Mouse (Mus musculus): Measurements from ENCODE around the gene Rap1b. TPM values are rescaled to one million over a fixed set of nuclear protein-coding genes. Genes with fewer than 3 reads are reported as not detected.
A peak's percentile ranks its signal among the peaks of the same experiment; 100 is the strongest.

Gene Rap1b
- polyA plus RNA-seq, 1 experiment from 2014 or later = 174 TPM

DNA sequence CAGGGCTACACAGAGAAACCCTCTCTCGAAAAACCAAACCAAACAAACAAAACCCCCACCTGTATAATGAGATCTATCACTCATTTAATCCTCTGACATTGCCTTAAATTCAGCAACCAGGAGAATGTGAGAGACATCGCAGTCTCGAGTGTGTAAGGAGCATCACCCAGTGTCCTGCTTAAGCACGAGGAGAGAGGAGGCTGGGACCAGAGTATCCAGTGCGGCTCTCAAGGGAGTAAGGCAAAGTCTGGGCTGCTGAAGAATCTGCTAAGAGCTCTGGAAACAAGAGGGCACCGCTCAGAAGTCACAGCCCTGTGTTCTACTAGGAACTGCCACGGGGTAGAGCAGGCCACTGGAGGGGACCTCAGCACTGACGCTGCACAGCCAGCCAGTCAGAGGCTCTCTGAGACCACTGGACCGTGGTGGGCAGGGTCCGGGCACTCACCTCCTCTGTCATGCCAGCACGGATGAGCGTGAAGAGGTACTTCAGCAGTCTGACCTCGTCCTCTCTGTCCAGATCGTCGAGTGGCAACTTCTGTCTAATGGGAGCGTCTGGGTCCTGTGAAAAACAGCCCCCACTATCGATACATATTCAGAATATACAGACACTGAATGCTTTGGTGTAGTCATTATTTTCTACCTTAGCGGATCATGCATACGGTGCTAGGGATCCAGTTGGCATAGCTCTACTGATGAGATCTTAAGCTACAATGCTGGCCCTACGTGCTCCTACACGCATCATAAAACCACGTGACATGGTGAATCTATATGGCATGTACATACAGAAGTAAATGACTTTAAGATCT is 71.6 kb downstream of the Rap1b start:
- ATAC-seq (replicated peaks; ENCODE audit: low FRiP score, low read depth) (no peak; the same call in 1 of the 2 replicates), DNase-seq (ENCODE audit: low spot score) (no peak)
- no peak overlapping the region for H3K27ac ChIP-seq
- no peak overlapping the region for H3K9ac ChIP-seq (ENCODE audit: low read depth, low read length)
- no peak overlapping the region for H3K4me2 ChIP-seq (ENCODE audit: low read length)
- no peaks in the 10 kb centered on the region for H3K9me3 ChIP-seq (replicated peaks; ENCODE audit: low read length)
- WGBS = 88% methylated on average over 22 of the region's 22 CpGs
- TF ChIP-seq CTCF (IDR thresholded peaks at IDR 0.05; ENCODE audit: low read depth) = no peak
- no peaks in the 10 kb centered on the region for H3K4me1 ChIP-seq (replicated peaks; ENCODE audit: insufficient read depth, low read length)
- no peak overlapping the region for H3K4me3 ChIP-seq (replicated peaks; ENCODE audit: low read depth, low read length)
- H3K36me3 ChIP-seq (ENCODE audit: insufficient read depth, low read length) = peaks cover 66% of the 10 kb centered on the region; the same call in 1 of the 2 replicates
- no peaks in the 10 kb centered on the region for H3K27me3 ChIP-seq (ENCODE audit: insufficient read depth, low read length)

DNA sequence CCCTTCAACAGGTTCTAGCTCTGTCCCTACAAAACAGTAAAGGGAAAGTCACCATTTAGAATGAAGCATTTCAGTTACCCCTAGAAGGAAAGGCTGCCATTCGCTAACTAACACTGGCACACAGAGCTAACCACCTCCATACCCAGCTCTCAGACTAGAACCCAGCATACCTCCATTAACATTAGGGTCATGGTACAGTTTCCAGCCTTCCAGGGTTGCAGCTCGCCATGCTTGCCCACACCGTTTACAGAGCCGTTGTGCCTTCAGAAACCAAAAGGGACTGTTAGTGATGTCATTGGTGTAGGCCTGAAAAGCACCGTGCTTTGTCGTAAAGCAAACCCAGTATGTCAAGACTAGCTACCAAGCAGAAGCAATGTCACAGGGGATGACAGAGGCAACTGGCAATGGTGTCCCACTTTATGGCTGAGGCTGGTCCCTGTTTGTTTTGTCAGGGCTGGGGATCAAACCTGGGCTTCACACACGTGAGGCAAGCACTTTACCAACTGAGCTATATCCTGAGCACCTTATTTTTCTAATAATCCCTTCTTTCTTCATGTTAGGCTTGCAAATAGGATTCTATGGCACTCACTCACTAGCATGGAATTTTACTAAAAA is 72.6 kb downstream of the Rap1b start:
- Histone ChIP-seq H3K27me3 (ENCODE audit: insufficient read depth, low read length) (no peaks in the 10 kb centered on the region), H3K4me1 (replicated peaks; ENCODE audit: insufficient read depth, low read length) (no peaks in the 10 kb centered on the region), H3K9me3 (replicated peaks; ENCODE audit: low read length) (no peaks in the 10 kb centered on the region), H3K4me3 (replicated peaks; ENCODE audit: low read depth, low read length) (no peak overlapping the region), H3K9ac (ENCODE audit: low read depth, low read length) (no peak overlapping the region), H3K27ac (no peak overlapping the region), H3K36me3 (ENCODE audit: insufficient read depth, low read length) (peaks cover 58% of the 10 kb centered on the region; the same call in 1 of the 2 replicates), H3K4me2 (ENCODE audit: low read length) (no peak overlapping the region)
- ATAC-seq (replicated peaks; ENCODE audit: low FRiP score, low read depth) (no peak), DNase-seq (ENCODE audit: low spot score) (no peak)
- no peak for TF ChIP-seq CTCF (IDR thresholded peaks at IDR 0.05; ENCODE audit: low read depth)
- WGBS = 96% methylated on average over 7 of the region's 7 CpGs

DNA sequence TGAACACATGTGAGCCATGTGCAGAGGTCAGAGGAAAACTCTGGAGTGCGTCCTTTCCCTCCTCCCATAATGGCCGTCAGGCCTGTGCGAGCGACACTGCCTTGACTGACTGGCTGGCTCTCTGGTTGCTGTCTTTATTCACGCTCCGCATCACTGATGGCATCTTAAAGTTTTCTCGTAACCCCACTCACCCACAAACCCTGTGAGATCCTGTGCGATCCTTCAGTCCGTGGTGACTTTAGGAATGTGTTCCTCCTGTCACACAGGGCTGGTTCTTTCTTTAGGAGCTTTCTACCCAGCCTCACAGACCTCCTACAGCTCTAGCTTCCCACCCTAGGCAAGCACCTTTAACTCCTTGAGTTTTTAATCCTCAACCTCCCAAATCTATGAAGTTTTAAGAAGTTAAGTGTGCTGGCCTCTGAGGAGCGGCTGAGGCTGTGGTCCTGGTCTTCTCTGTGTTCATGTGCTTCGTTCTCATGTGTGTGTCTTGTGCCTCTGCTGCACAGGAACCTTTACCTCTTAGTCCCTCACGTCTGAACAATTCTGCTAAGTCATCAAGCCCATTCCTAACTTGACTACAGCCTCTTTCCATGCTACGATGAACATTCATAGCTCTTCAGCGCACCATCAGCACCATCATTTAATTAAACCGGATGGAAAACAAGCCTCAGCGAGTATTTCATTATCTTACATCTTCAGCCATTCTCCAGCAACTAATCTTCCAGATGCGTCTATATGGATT is 73.3 kb downstream of the Rap1b start:
- Histone ChIP-seq H3K4me1 (replicated peaks; ENCODE audit: insufficient read depth, low read length) (no peaks in the 10 kb centered on the region), H3K36me3 (ENCODE audit: insufficient read depth, low read length) (peaks cover 61% of the 10 kb centered on the region; the same call in 1 of the 2 replicates), H3K9ac (ENCODE audit: low read depth, low read length) (no peak overlapping the region), H3K27me3 (ENCODE audit: insufficient read depth, low read length) (no peaks in the 10 kb centered on the region), H3K4me2 (ENCODE audit: low read length) (no peak overlapping the region), H3K4me3 (replicated peaks; ENCODE audit: low read depth, low read length) (no peak overlapping the region), H3K27ac (no peak overlapping the region), H3K9me3 (replicated peaks; ENCODE audit: low read length) (no peaks in the 10 kb centered on the region)
- no peak for ATAC-seq (replicated peaks; ENCODE audit: low FRiP score, low read depth)
- peak; percentile 3 for DNase-seq (ENCODE audit: low spot score)
- no peak for TF ChIP-seq CTCF (IDR thresholded peaks at IDR 0.05; ENCODE audit: low read depth)
- 80% methylated on average over 17 of the region's 17 CpGs for WGBS

DNA sequence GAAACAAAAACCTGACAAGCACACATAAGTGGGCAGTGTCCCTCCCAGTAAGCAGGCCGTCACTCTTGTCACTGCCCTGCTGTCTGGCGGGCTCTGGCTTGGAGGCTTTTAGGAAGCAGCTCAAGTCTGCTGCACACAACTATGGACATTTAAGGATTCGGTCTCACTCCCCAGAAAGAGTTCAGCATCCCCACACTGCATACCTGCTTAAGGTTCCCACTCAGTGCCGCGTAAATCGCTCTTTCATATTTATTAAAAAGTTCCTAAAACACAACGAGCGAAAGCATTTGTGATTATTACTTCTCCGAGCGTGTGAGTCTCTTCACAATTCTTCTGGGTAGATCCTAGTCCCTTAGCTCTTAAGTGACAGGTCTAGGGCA is 74.7 kb downstream of the Rap1b start:
- Histone ChIP-seq H3K27me3 (ENCODE audit: insufficient read depth, low read length) (no peaks in the 10 kb centered on the region), H3K4me1 (replicated peaks; ENCODE audit: insufficient read depth, low read length) (no peaks in the 10 kb centered on the region), H3K9me3 (replicated peaks; ENCODE audit: low read length) (no peaks in the 10 kb centered on the region), H3K27ac (no peak overlapping the region), H3K36me3 (ENCODE audit: insufficient read depth, low read length) (peaks cover 58% of the 10 kb centered on the region; the same call in 1 of the 2 replicates), H3K9ac (ENCODE audit: low read depth, low read length) (no peak overlapping the region), H3K4me3 (replicated peaks; ENCODE audit: low read depth, low read length) (no peak overlapping the region), H3K4me2 (ENCODE audit: low read length) (no peak overlapping the region)
- TF ChIP-seq CTCF (IDR thresholded peaks at IDR 0.05; ENCODE audit: low read depth) = no peak
- DNase-seq (ENCODE audit: low spot score) (no peak), ATAC-seq (replicated peaks; ENCODE audit: low FRiP score, low read depth) (no peak)
- 92% methylated on average over 10 of the region's 10 CpGs for WGBS

DNA sequence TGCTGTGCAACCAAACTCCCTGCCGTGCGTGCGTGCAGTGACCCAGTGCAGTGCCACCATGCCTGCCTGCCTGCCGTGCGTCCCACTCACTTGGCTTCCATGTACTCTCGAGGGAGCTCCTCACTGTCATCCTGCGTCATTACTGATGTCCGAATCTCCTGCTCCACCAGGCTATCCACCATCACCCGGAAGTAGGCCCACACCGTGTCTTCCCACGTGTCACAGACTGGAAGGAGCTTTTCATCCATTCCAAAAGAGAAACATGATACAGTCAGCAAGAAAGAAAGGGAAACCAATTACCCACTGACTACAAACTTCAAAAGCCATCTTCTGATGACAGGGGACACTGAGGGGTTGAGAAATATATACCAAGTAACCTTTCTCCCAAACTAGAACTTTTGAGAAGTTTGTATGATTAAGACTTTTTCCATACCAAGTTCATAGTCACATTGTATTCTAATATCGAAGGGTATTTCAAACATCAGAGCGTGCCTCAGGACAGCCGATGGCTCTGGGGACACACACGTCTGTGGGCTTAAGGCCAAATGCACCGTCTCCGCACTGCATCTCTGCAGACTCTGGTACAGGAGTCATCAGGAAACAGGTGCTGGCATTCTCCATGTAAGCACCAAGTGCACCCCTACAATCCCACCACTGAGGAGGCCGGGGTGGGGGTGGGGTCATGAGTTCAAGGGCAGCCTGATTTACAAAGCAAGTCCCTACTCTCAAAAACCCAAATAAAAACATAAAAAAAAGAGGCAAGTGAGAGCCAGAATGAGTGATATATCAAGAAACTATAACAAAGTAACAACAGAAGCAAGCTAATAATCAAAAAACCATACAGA is 75.3 kb downstream of the Rap1b start:
- TF ChIP-seq CTCF (IDR thresholded peaks at IDR 0.05; ENCODE audit: low read depth) = no peak
- ATAC-seq (replicated peaks; ENCODE audit: low FRiP score, low read depth) (no peak), DNase-seq (ENCODE audit: low spot score) (no peak)
- Histone ChIP-seq H3K4me3 (replicated peaks; ENCODE audit: low read depth, low read length) (no peak overlapping the region), H3K36me3 (ENCODE audit: insufficient read depth, low read length) (peaks cover 59% of the 10 kb centered on the region), H3K4me1 (replicated peaks; ENCODE audit: insufficient read depth, low read length) (no peaks in the 10 kb centered on the region), H3K27ac (no peak overlapping the region), H3K27me3 (ENCODE audit: insufficient read depth, low read length) (no peaks in the 10 kb centered on the region), H3K4me2 (ENCODE audit: low read length) (no peak overlapping the region), H3K9me3 (replicated peaks; ENCODE audit: low read length) (no peaks in the 10 kb centered on the region), H3K9ac (ENCODE audit: low read depth, low read length) (no peak overlapping the region)
- WGBS = 80% methylated on average over 18 of the region's 18 CpGs

All from kidney, postnatal 0 days (tissue).